Mouse (Mus musculus) inflammation-experienced regulatory T-cells, adult 16 weeks (primary cell): ENCODE results near the gene Mutyh. TPM values are rescaled to one million over a fixed set of nuclear protein-coding genes. Genes with fewer than 3 reads are reported as not detected.

Experiments
- polyA plus RNA-seq: library from polyadenylated mRNA; unstranded; fragments of 100-300 nt; shearing (Covaris generic); gene quantifications from one replicate; pipeline ENCODE4 v1.2.1, GENCODE M21; 2017

Gene Mutyh
- 16.8 TPM for polyA plus RNA-seq

DNA sequence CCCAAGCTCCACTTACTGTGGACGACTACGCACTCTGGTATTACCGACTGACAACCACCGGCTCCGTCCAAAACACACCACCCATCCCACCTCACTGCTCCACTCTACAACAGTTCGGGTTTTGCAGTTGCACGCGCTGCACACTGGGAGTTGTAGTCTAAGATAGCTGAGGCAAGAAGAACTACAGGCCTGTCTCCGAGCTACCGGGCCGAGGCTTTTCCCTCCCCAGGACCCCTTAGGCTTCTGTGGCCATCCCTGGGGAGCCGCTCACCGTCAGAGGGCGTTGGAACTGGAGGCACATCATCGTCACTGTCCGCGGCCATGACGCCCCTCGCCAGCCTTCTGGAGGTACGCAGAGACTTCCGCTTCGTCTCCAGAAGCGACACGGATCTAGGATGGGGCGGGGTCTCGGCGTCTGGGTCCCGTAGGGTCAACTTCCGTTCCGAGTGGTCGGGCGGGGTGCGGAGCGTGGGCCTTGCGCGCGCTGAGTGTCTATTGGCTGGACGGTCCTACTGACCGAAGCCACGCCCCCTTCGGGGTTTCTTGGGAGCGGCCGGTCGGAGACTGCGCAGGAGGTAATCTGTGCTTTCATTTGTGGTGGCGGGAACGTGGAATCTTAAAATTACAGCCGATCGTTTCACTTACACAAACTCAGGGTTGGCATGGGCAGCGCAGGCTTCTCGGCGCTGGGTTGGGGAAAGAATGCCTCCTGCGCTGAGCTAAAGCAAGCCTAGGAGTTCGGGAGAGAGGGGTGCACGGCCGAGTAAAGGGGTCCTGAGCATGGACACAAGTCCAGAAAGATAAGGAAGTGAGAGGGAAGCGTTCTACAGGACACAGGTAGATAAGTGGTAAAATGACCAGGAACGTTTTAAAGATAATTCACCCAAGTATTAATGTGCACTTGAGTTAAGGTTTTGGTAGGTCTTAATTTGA is at the start of gene Mutyh, which contains the start of gene Toe1:
Gene Mutyh (plus strand): TSS at position 527 of the 933 bp plus-strand sequence.
Gene Toe1 (minus strand): TSS at position 444 of the 933 bp plus-strand sequence.

GRCm38 (mm10) chr4:116821694-116822016 is 14.1 kb downstream of the Mutyh start, which contains the start of gene Hpdl:
TSS of gene Hpdl (minus strand) at chr4:116821707.

Other genes with a start within 250 kb of the Mutyh start
- gene Ccdc17, start 211.1 kb upstream of the Mutyh start, polyA plus RNA-seq = 18.3 TPM
- 50.9 TPM for gene Nasp, start 179.8 kb upstream of the Mutyh start, polyA plus RNA-seq
- 361 TPM for gene Akr1a1, start 156.0 kb upstream of the Mutyh start, polyA plus RNA-seq
- gene Prdx1, start 122.2 kb upstream of the Mutyh start, polyA plus RNA-seq = 668 TPM
- gene Mmachc, start 99.3 kb upstream of the Mutyh start, polyA plus RNA-seq = 8.1 TPM
- 20.8 TPM for gene Ccdc163, start 99.2 kb upstream of the Mutyh start, polyA plus RNA-seq
- 11.4 TPM for gene Tesk2, start 86.8 kb upstream of the Mutyh start, polyA plus RNA-seq
- gene Toe1, start 83 bp upstream of the Mutyh start, polyA plus RNA-seq = 48.2 TPM
- gene Hpdl, start 14.0 kb downstream of the Mutyh start, polyA plus RNA-seq = 0.63 TPM
- gene Zswim5, start 69.7 kb downstream of the Mutyh start, polyA plus RNA-seq = 0.05 TPM
- 107 TPM for gene Urod, start 186.7 kb downstream of the Mutyh start, polyA plus RNA-seq
- gene Hectd3, start 187.6 kb downstream of the Mutyh start, polyA plus RNA-seq = 11.1 TPM
- 32.8 TPM for gene Eif2b3, start 211.7 kb downstream of the Mutyh start, polyA plus RNA-seq